In genomic region chr6:83115011-83115671, GRCm38 (mm10) we compare ENCODE assay signal across 8 mouse cellular contexts. TPM values are rescaled to one million over a fixed set of nuclear protein-coding genes. Genes with fewer than 3 reads are reported as not detected.
A peak's percentile ranks its signal among the peaks of the same experiment; 100 is the strongest.
DNase-seq lines count a peak whose midpoint lies in the region; ATAC-seq lines count a peak whose summit lies in the region.

Mogs (plus strand) TSS chr6:83115496.

- H3K9ac ChIP-seq in hindbrain, embryonic 11.5 days (ENCODE audit: low read depth, low read length) = peak within 1 kb of the TSS; percentile 88

- 0 out of 2 replicates have a peak, but pooled peaks cover 7% of the 10 kb centered on the region for H3K36me3 ChIP-seq in hindbrain, embryonic 11.5 days (ENCODE audit: control insufficient read depth, insufficient read depth, low read length)

- H3K27me3 ChIP-seq in hindbrain, embryonic 11.5 days (ENCODE audit: control insufficient read depth, insufficient read depth, low read length) = no peaks in the 10 kb centered on the region

- peak within 1 kb of the TSS; percentile 83 for H3K4me2 ChIP-seq in hindbrain, embryonic 11.5 days (replicated peaks; ENCODE audit: low read depth, low read length)

- peak within 1 kb of the TSS; percentile 75 for H3K27ac ChIP-seq in hindbrain, embryonic 11.5 days (ENCODE audit: low read depth, low read length)

- peak; percentile 96 for DNase-seq in Muller cell, postnatal 12 days (ENCODE audit: inconsistent ontology term)
- DNase-seq in cerebellum, postnatal 10 days = peak; percentile 96 to 97
- peak; percentile 82 to 92 for DNase-seq in frontal cortex, postnatal 10 days (ENCODE audit: low spot score in 2 of 2)
- peak; percentile 93 for DNase-seq in hindbrain, embryonic 11.5 days (ENCODE audit: low spot score)
- peak; percentile 91 to 94 for DNase-seq in layer of hippocampus, postnatal 10 days (ENCODE audit: low spot score in 2 of 2)
- peak; percentile 97 for DNase-seq in lung, postnatal 10 days
- DNase-seq in ovary, postnatal 14 days (ENCODE audit: low spot score) = peak; percentile 92
- peak; percentile 95 for DNase-seq in thymus, postnatal 14 days

- H3K4me1 ChIP-seq in hindbrain, embryonic 11.5 days (replicated peaks; ENCODE audit: control insufficient read depth, insufficient read depth, low read length) = peaks cover 8% of the 10 kb centered on the region

- peak; percentile 92 for ATAC-seq in hindbrain, embryonic 11.5 days (ENCODE audit: low FRiP score)

- no peaks in the 10 kb centered on the region for H3K9me3 ChIP-seq in hindbrain, embryonic 11.5 days (ENCODE audit: control insufficient read depth, low read length)

- H3K4me3 ChIP-seq in hindbrain, embryonic 11.5 days (ENCODE audit: low read depth, low read length) = peak within 1 kb of the TSS; percentile 88

- 2% methylated on average over 56 of the region's 58 CpGs for WGBS in hindbrain, embryonic 11.5 days

RNA-seq across cellular contexts. Expression of gene Mogs, which starts in this region (rescaled TPM):
- polyA plus RNA-seq in hindbrain, embryonic 11.5 days (2014; fragmentation: Nextera tagmentation; extraction: Ambion mirVana) = 17.1 and 20.2 TPM in 2 replicates
- total RNA-seq in layer of hippocampus, postnatal 10 days (2021) = 10 to 100 TPM; 27.7 to 30.3 TPM

Comparison
In these comparisons a context has a peak if more than half of its experiments do, and no peak if none do; other contexts are left out.
1. Peak in every context shown above with its lines: DNase-seq, ATAC-seq, H3K4me3 ChIP-seq and H3K27ac ChIP-seq.